Mouse (Mus musculus): Measurements from ENCODE around the gene Smarcal1.

DNA sequence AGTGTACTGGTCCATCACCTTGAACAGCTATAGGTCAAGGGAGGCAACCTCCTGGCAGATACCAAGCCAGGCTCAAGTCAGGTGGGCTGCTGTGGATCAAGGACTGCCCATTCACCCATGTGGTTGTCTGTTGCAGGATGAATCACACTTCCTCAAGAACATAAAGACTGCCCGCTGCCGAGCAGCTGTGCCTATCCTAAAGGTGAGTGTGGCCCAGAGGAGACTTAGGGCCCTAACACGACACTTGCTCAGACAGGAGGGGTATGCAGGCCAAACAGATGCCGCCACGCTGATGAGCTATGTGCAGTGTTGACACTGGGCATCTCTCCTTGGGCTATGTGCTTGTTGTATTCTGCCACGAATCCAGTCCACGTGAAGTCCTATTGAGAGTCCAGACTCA lies 18.2 kb downstream of the Smarcal1 start:
- TF ChIP-seq GATA1 (IDR thresholded peaks at IDR 0.05; ENCODE audit: borderline replicate concordance, low read length) = no peak
- no peak for TF ChIP-seq FLI1 (IDR thresholded peaks at IDR 0.05; ENCODE audit: low read length)
